Mouse (Mus musculus): ENCODE data around the gene Ccdc152.

DNA sequence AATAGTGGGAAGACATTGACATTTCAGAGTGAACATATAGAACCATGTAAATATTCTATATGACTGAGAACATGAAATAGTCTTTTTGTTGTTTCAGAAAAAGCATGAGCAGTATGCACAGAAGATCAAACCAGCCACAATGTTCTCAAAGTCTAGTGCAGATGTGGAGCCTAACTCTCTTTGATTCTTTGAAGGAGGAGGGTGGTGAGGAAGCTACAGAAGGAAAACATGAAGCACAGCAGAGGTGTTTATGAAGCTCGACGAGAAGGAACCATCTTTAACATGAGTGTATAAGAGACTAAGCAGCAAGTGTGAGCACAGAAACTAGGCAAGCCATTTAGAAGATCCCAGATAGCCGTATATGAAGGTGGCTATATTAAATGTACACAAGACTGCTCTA is 6.5 kb upstream of the Ccdc152 start:
- TF ChIP-seq CTCF (IDR thresholded peaks at IDR 0.05; ENCODE audit: low read depth) (no peak), EP300 (optimal IDR thresholded peaks at IDR 0.05) (no peak)
